Mouse (Mus musculus): ENCODE results near the gene Jun.

Gene Jun

GRCm38 (mm10) chr4:95052025-95052899 lies at the start of gene Jun:
Gene Jun (minus strand): TSS chr4:95052222.
- peak; percentile 99 for DNase-seq (ENCODE audit: low read depth in 1 of 2, low spot score in 2 of 2)

GRCm38 (mm10) chr4:95101684-95102083 lies 49.7 kb upstream of the Jun start:
- no peak for DNase-seq (ENCODE audit: low read depth in 1 of 2, low spot score in 2 of 2)

- no peak for DNase-seq (ENCODE audit: low read depth in 1 of 2, low spot score in 2 of 2)
Observed at GRCm38 (mm10) chr4:95100694-95101093, 48.7 kb upstream of the Jun start.

GRCm38 (mm10) chr4:95099373-95099772 lies 47.4 kb upstream of the Jun start:
- DNase-seq (ENCODE audit: low read depth in 1 of 2, low spot score in 2 of 2) = no peak

GRCm38 (mm10) chr4:95098722-95099097 lies 46.7 kb upstream of the Jun start:
- no peak for DNase-seq (ENCODE audit: low read depth in 1 of 2, low spot score in 2 of 2)

GRCm38 (mm10) chr4:95097942-95098721 lies 46.1 kb upstream of the Jun start:
- no peak for DNase-seq (ENCODE audit: low read depth in 1 of 2, low spot score in 2 of 2)

- no peak for DNase-seq (ENCODE audit: low read depth in 1 of 2, low spot score in 2 of 2)
Observed at GRCm38 (mm10) chr4:95096731-95097130, 44.7 kb upstream of the Jun start.

GRCm38 (mm10) chr4:95095911-95096310 lies 43.9 kb upstream of the Jun start:
- no peak for DNase-seq (ENCODE audit: low read depth in 1 of 2, low spot score in 2 of 2)

- no peak for DNase-seq (ENCODE audit: low read depth in 1 of 2, low spot score in 2 of 2)
Observed at GRCm38 (mm10) chr4:95095355-95095754, 43.3 kb upstream of the Jun start.

- DNase-seq (ENCODE audit: low read depth in 1 of 2, low spot score in 2 of 2) = no peak
Observed at GRCm38 (mm10) chr4:95094700-95095113, 42.7 kb upstream of the Jun start.

GRCm38 (mm10) chr4:95093615-95094014 lies 41.6 kb upstream of the Jun start:
- DNase-seq (ENCODE audit: low read depth in 1 of 2, low spot score in 2 of 2) = no peak

- DNase-seq (ENCODE audit: low read depth in 1 of 2, low spot score in 2 of 2) = no peak
Observed at GRCm38 (mm10) chr4:95092516-95092915, 40.5 kb upstream of the Jun start.

GRCm38 (mm10) chr4:95091536-95091935 lies 39.5 kb upstream of the Jun start:
- DNase-seq (ENCODE audit: low read depth in 1 of 2, low spot score in 2 of 2) = no peak

- no peak for DNase-seq (ENCODE audit: low read depth in 1 of 2, low spot score in 2 of 2)
Observed at GRCm38 (mm10) chr4:95089968-95090367, 37.9 kb upstream of the Jun start.

- DNase-seq (ENCODE audit: low read depth in 1 of 2, low spot score in 2 of 2) = no peak
Observed at GRCm38 (mm10) chr4:95089053-95089452, 37.0 kb upstream of the Jun start.

- no peak for DNase-seq (ENCODE audit: low read depth in 1 of 2, low spot score in 2 of 2)
Observed at GRCm38 (mm10) chr4:95083957-95084356, 31.9 kb upstream of the Jun start.

- DNase-seq (ENCODE audit: low read depth in 1 of 2, low spot score in 2 of 2) = no peak
Observed at GRCm38 (mm10) chr4:95083191-95083729, 31.2 kb upstream of the Jun start.

- DNase-seq (ENCODE audit: low read depth in 1 of 2, low spot score in 2 of 2) = no peak
Observed at GRCm38 (mm10) chr4:95082481-95083088, 30.6 kb upstream of the Jun start.

- DNase-seq (ENCODE audit: low read depth in 1 of 2, low spot score in 2 of 2) = no peak
Observed at GRCm38 (mm10) chr4:95081632-95082031, 29.6 kb upstream of the Jun start.

- DNase-seq (ENCODE audit: low read depth in 1 of 2, low spot score in 2 of 2) = no peak
Observed at GRCm38 (mm10) chr4:95078625-95079024, 26.6 kb upstream of the Jun start.

- no peak for DNase-seq (ENCODE audit: low read depth in 1 of 2, low spot score in 2 of 2)
Observed at GRCm38 (mm10) chr4:95076279-95076678, 24.3 kb upstream of the Jun start.

GRCm38 (mm10) chr4:95075591-95076002 lies 23.6 kb upstream of the Jun start:
- DNase-seq (ENCODE audit: low read depth in 1 of 2, low spot score in 2 of 2) = no peak
